Mouse (Mus musculus) cerebellum, adult (tissue): Measurements from ENCODE around the gene Olfr711.
"Not testable (repeated sequence)": the region's sequence is repeated elsewhere in the genome, so short reads cannot be mapped to it uniquely, and the experiment has no call there.

Experiments
- ATAC-seq: cut with Nextera tagmentation; 2 replicates; pipeline ENCODE4 v1.9.2; 2017; ENCODE audit warnings: mild to moderate bottlenecking, moderate library complexity, mixed read lengths; ENCODE audit not compliant: insufficient number of reproducible peaks, low FRiP score, low TSS enrichment

Olfr711 gene

GRCm38 (mm10) chr7:106975353-106975752 is at the start of gene Olfr711:
TSS of gene Olfr711 (minus strand) at chr7:106975453.
- no peak for ATAC-seq

GRCm38 (mm10) chr7:107005972-107006371 is 30.7 kb upstream of the Olfr711 start, which contains the start of gene Olfr2:
TSS of gene Olfr2 (minus strand) at chr7:107006072.
- ATAC-seq: no peak

- no peak for ATAC-seq
Observed at GRCm38 (mm10) chr7:107004169-107004568, 28.9 kb upstream of the Olfr711 start.

- no peak for ATAC-seq
Observed at GRCm38 (mm10) chr7:107000798-107001197, 25.5 kb upstream of the Olfr711 start.

- no peak for ATAC-seq
Observed at GRCm38 (mm10) chr7:106985236-106985635, 10.0 kb upstream of the Olfr711 start.

GRCm38 (mm10) chr7:106967503-106967902 is 7.8 kb downstream of the Olfr711 start:
- ATAC-seq: not testable (repeated sequence)

- ATAC-seq: no peak
Observed at GRCm38 (mm10) chr7:106963837-106964236, 11.4 kb downstream of the Olfr711 start, which contains the start of gene Olfr6. TSS of gene Olfr6 (minus strand) at chr7:106963937.

- no peak for ATAC-seq
Observed at GRCm38 (mm10) chr7:106948212-106948611, 27.0 kb downstream of the Olfr711 start, which contains the start of gene Olfr710. TSS of gene Olfr710 (minus strand) at chr7:106948312.

- no peak for ATAC-seq
Observed at GRCm38 (mm10) chr7:106932119-106932518, 43.1 kb downstream of the Olfr711 start, which contains the start of gene Olfr709-ps1. TSS of gene Olfr709-ps1 (minus strand) at chr7:106932219.

GRCm38 (mm10) chr7:106920961-106921360 is 54.3 kb downstream of the Olfr711 start:
- not testable (repeated sequence) for ATAC-seq
